Mouse (Mus musculus) splenic B cell, adult 2 months (primary cell): ENCODE data around the gene Nudt11.
"Not testable (repeated sequence)": the region's sequence is repeated elsewhere in the genome, so short reads cannot be mapped to it uniquely, and the experiment has no call there.

Experiments
- DNase-seq: peaks from one replicate; pipeline ENCODE4 v3.0.0-alpha.2; 2011; ENCODE audit warnings: low read depth, low spot score
- H3K27me3 ChIP-seq: 2 replicates; pipeline ENCODE4 v1.6.1; 2012; ENCODE audit warnings: mild to moderate bottlenecking, low read length, moderate library complexity, mixed read lengths; ENCODE audit not compliant: control insufficient read depth, poor library complexity, insufficient read depth, severe bottlenecking
- H3K36me3 ChIP-seq: 2 replicates; pipeline ENCODE4 v1.6.1; 2012; ENCODE audit warnings: mild to moderate bottlenecking, low read length, moderate library complexity, mixed read lengths; ENCODE audit not compliant: control insufficient read depth, poor library complexity, insufficient read depth, severe bottlenecking

Nudt11 gene

GRCm38 (mm10) chrX:6047066-6047935 is at the start of gene Nudt11:
Gene Nudt11 (plus strand): TSS chrX:6047453.
- DNase-seq, H3K36me3 ChIP-seq, H3K27me3 ChIP-seq: not testable (repeated sequence)

- not testable (repeated sequence) for H3K36me3 ChIP-seq, H3K27me3 ChIP-seq, DNase-seq
Measured at GRCm38 (mm10) chrX:6047936-6048614, 822 bp downstream of the Nudt11 start.

- DNase-seq, result no peak
- H3K36me3 ChIP-seq, result no peaks in the 10 kb centered on the region
- H3K27me3 ChIP-seq, result no peaks in the 10 kb centered on the region
Measured at GRCm38 (mm10) chrX:6061563-6061962, 14.3 kb downstream of the Nudt11 start.

- Histone ChIP-seq H3K27me3 (no peaks in the 10 kb centered on the region), H3K36me3 (no peaks in the 10 kb centered on the region)
- no peak for DNase-seq
Measured at GRCm38 (mm10) chrX:6082954-6083680, 35.9 kb downstream of the Nudt11 start, which contains the start of gene AU022751. Gene AU022751 (minus strand): TSS chrX:6083419.

- no peaks in the 10 kb centered on the region for H3K36me3 ChIP-seq
- DNase-seq, result no peak
- H3K27me3 ChIP-seq, result no peaks in the 10 kb centered on the region
Measured at GRCm38 (mm10) chrX:6091547-6091946, 44.3 kb downstream of the Nudt11 start.

- no peaks in the 10 kb centered on the region for H3K27me3 ChIP-seq
- DNase-seq, result no peak
- H3K36me3 ChIP-seq, result no peaks in the 10 kb centered on the region
Measured at GRCm38 (mm10) chrX:6091996-6092757, 44.9 kb downstream of the Nudt11 start.
